Mouse (Mus musculus) heart, embryonic 11.5 days (tissue): ENCODE data around the gene A830031A19Rik. TPM values are rescaled to one million over a fixed set of nuclear protein-coding genes. Genes with fewer than 3 reads are reported as not detected.

Source experiments
- ATAC-seq: fragments of 200-750 bp; cut with Nextera tagmentation; replicated peaks from 2 replicates; pipeline ENCODE4 v1.8.0; 2017; ENCODE audit warnings: moderate library complexity; ENCODE audit not compliant: insufficient number of reproducible peaks, low FRiP score, low TSS enrichment
- H3K27ac ChIP-seq: fragments of 300-500 bp; sonication (generic); 2 replicates; pipeline ENCODE4 v1.5.1; 2014; ENCODE audit warnings: mild to moderate bottlenecking, low read depth, low read length
- H3K27me3 ChIP-seq: fragments of 300-500 bp; sonication (generic); 2 replicates; pipeline ENCODE4 v1.6.1; 2014; ENCODE audit warnings: mild to moderate bottlenecking, low read length, mixed read lengths; ENCODE audit not compliant: control insufficient read depth, insufficient read depth
- H3K36me3 ChIP-seq: fragments of 300-500 bp; sonication (generic); 2 replicates; pipeline ENCODE4 v1.6.1; 2014; ENCODE audit warnings: mild to moderate bottlenecking, low read length, moderate library complexity, mixed read lengths; ENCODE audit not compliant: control insufficient read depth, insufficient read depth
- H3K4me1 ChIP-seq: fragments of 300-500 bp; sonication (generic); 2 replicates; pipeline ENCODE4 v1.6.1; 2014; ENCODE audit warnings: low read length; ENCODE audit not compliant: control insufficient read depth, insufficient read depth
- H3K4me2 ChIP-seq: fragments of 300-500 bp; sonication (generic); 2 replicates; pipeline ENCODE4 v1.6.1; 2014; ENCODE audit warnings: mild to moderate bottlenecking, moderate library complexity
- H3K4me3 ChIP-seq: fragments of 300-500 bp; sonication (generic); 2 replicates; pipeline ENCODE4 v1.5.1; 2014; ENCODE audit warnings: low read depth, low read length
- H3K9ac ChIP-seq: fragments of 300-500 bp; sonication (generic); 2 replicates; pipeline ENCODE4 v1.6.1; 2014; ENCODE audit warnings: mild to moderate bottlenecking, low read depth, low read length, moderate library complexity
- H3K9me3 ChIP-seq: fragments of 300-500 bp; sonication (generic); replicated peaks from 2 replicates; pipeline ENCODE4 v1.6.1; 2016; ENCODE audit warnings: low read length; ENCODE audit not compliant: control insufficient read depth
- WGBS: fragments of 180-500 bp; shearing (Covaris S2); extraction: QIAGEN DNeasy Blood & Tissue Kit; methylation state at CpG from one replicate; pipeline ENCODE4 v1.1.7; 2014; ENCODE audit not compliant: insufficient replicate concordance; 5-methylcytosine and 5-hydroxymethylcytosine counted together
- polyA plus RNA-seq: library from polyadenylated mRNA; unstranded; fragments of >200 nt; fragmentation: Nextera tagmentation; extraction: Ambion mirVana; gene quantifications from 2 replicates; pipeline ENCODE4 v1.2.1, GENCODE M21; 2014

Gene A830031A19Rik
- polyA plus RNA-seq, result not detected in 2 replicates

- H3K4me3 ChIP-seq, result peak within 1 kb of the TSS; percentile 74
- H3K27ac ChIP-seq, result peak within 1 kb of the TSS; percentile 35; the same call in 1 of the 2 replicates
- peaks cover 11% of the 10 kb centered on the region; the same call in 1 of the 2 replicates for H3K4me1 ChIP-seq
- no peaks in the 10 kb centered on the region for H3K36me3 ChIP-seq
- peak within 1 kb of the TSS; percentile 100 for H3K4me2 ChIP-seq
- ATAC-seq, result no peak
- peak within 1 kb of the TSS; percentile 72 for H3K9ac ChIP-seq
- no peaks in the 10 kb centered on the region for H3K9me3 ChIP-seq
- peaks cover 23% of the 10 kb centered on the region for H3K27me3 ChIP-seq
- WGBS, result 0% methylated on average over 11 of the region's 11 CpGs
Observed at GRCm38 (mm10) chr11:24074634-24075104, at the start of gene A830031A19Rik. Gene A830031A19Rik (minus strand): TSS chr11:24075054.

DNA sequence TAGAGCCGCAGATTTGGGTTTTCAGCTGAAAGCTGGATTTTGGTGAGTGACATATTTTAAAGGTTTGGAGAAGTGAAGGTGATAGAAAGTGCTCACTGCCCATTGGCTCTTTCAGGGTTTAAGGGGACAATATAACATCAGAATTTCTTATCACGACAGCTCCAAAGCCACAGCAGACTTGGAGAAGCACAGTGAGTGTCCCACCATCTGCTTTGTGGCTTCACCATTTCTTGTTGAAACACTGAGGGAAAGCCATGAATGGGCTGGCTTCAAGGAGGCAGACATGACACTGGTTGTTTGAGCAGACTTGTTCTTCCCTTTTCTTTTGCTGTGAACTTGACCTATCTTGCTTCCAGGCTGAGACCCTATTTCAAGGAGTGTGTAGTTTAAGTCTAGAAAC is 49.1 kb upstream of the A830031A19Rik start:
- Histone ChIP-seq H3K9ac (no peak overlapping the region), H3K4me2 (no peak overlapping the region), H3K36me3 (no peaks in the 10 kb centered on the region), H3K27ac (no peak overlapping the region), H3K4me1 (no peaks in the 10 kb centered on the region; the same call in 1 of the 2 replicates), H3K4me3 (no peak overlapping the region), H3K9me3 (no peaks in the 10 kb centered on the region), H3K27me3 (no peaks in the 10 kb centered on the region)
- ATAC-seq, result no peak
- WGBS, result 80% methylated on average over 2 of the region's 2 CpGs

GRCm38 (mm10) chr11:24122899-24123298 is 48.0 kb upstream of the A830031A19Rik start:
- H3K9me3 ChIP-seq, result no peaks in the 10 kb centered on the region
- H3K4me2 ChIP-seq, result no peak overlapping the region
- no peak overlapping the region for H3K9ac ChIP-seq
- no peaks in the 10 kb centered on the region; the same call in 1 of the 2 replicates for H3K4me1 ChIP-seq
- no peak for ATAC-seq
- no peaks in the 10 kb centered on the region for H3K36me3 ChIP-seq
- H3K27ac ChIP-seq, result no peak overlapping the region
- whole genome bisulfite sequencing, result 88% methylated on average over 7 of the region's 7 CpGs
- H3K27me3 ChIP-seq, result no peaks in the 10 kb centered on the region
- no peak overlapping the region for H3K4me3 ChIP-seq

DNA sequence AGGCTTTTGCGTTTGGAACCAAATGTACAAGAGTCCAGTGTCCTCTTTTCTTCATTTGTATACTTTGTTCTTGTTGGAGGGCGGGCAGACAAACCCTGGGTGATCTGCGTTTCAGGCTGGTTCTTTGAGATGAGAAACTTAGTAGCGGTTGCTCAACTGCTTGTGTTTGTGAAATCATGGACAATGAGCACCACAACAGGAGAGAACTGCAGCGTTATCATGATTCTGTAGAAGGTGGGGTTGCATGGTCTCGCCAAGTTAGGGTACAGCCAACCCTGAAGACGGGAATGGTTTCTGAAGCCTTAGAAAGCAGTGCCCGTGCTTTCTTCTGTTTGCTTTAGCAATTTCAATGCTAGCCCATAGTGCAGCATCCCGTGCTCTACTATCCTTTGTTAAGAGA is 46.3 kb upstream of the A830031A19Rik start:
- Histone ChIP-seq H3K9me3 (no peaks in the 10 kb centered on the region), H3K27ac (no peak overlapping the region), H3K4me1 (no peaks in the 10 kb centered on the region; the same call in 1 of the 2 replicates), H3K9ac (no peak overlapping the region), H3K27me3 (no peaks in the 10 kb centered on the region), H3K4me2 (no peak overlapping the region), H3K36me3 (no peaks in the 10 kb centered on the region), H3K4me3 (no peak overlapping the region)
- 87% methylated on average over 9 of the region's 9 CpGs for WGBS
- ATAC-seq, result no peak

DNA sequence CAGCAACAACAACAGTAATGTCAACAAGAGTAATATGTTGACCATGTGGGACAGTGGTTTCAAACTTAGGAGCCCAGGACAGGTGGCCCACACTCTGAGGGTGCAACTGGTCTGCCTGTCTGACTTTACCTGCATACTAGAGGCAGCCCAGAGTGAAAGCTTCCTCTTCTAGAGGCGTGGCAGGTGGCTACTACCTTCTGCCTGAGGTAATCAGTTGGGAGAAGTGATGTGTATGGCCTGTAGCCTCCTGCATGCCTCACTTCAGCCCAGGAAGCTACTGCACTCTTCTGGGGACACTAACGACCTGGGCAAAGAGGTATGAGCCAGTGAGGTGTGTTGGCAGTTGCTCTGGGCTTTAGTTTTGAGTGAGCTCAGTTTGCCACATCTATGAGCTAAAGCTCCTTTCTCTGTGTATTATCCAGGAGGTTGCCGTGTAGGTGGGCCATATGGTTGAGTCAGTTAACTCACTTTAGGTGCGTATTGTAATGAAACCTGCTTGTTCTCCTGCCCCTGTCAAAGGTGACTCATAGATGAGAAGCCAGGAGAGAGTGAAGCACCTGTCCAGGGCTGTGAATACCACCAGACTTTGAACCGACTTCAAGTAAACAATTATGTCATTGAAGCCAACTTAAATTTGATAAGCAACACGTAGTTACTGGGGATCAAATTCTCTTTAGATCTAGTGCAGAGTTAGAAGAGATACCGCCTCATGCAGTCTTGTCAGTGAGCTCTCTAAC is 41.9 kb upstream of the A830031A19Rik start:
- Histone ChIP-seq H3K36me3 (no peaks in the 10 kb centered on the region), H3K4me1 (peaks cover 22% of the 10 kb centered on the region), H3K4me2 (no peak overlapping the region), H3K27ac (no peak overlapping the region), H3K27me3 (no peaks in the 10 kb centered on the region), H3K9ac (no peak overlapping the region), H3K9me3 (no peaks in the 10 kb centered on the region), H3K4me3 (no peak overlapping the region)
- no peak for ATAC-seq
- WGBS, result 71% methylated on average over 7 of the region's 7 CpGs

DNA sequence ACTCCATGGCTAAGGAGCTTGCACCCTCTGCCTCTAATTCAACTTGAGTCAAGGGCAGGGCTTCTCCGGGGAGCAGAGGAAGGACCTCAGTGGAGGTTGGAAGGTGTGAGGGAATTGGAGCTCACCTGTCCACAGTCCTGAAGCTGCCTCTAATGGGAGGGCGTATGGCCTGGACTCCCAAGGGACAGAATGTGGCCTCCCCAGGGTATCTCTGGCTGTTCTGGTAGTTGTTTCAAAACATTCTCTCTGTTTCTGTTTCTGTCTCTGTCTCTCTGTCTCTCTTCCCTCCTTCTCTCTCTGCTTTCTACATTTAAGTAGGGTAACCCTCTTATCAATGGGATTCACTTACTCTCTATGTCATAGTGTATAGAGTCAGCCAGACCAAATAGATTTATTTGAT is 41.2 kb upstream of the A830031A19Rik start:
- Histone ChIP-seq H3K9me3 (no peaks in the 10 kb centered on the region), H3K4me1 (peaks cover 22% of the 10 kb centered on the region), H3K4me2 (no peak overlapping the region), H3K36me3 (no peaks in the 10 kb centered on the region), H3K4me3 (no peak overlapping the region), H3K27ac (no peak overlapping the region), H3K9ac (no peak overlapping the region), H3K27me3 (no peaks in the 10 kb centered on the region)
- no peak for ATAC-seq
- 88% methylated on average over 2 of the region's 2 CpGs for WGBS

DNA sequence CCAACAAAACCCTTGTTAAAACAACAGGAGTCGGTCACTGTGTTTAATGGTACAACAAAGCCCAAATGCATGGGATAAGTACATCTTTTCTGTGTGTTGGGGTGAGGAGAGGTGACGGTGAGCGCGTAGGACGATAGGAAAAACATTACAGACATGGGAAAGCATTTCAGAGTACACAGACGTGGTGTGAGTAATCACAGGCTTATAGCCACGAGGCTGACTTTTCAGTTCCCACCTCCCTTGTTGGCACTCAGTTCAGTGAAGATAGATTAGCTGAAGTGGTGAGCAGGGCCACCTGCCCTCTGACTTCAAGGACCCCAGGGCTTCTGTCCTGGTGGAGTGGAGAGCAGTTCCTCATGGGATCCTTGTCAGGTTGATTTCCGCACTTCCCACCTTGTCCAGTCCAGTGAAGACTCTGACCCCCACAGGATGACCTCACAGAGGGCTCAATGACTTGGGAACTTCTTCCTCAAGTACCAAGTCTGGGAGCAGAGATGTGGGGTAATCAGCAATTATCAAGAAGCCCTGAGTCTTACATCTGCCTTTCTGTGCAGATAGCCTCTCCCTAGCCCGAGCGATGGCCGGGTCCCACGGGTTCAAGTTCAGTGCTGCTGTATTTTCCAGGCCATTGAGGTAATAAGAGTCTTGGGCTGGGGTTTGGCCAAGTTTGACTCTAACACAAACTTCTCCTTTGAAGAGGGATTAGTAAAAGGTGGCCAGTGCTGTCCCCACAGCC is 40.3 kb upstream of the A830031A19Rik start:
- no peak overlapping the region; the same call in 1 of the 2 replicates for H3K4me2 ChIP-seq
- peaks cover 27% of the 10 kb centered on the region for H3K4me1 ChIP-seq
- 48% methylated on average over 12 of the region's 12 CpGs for WGBS
- no peak for ATAC-seq
- no peak overlapping the region for H3K9ac ChIP-seq
- H3K27me3 ChIP-seq, result no peaks in the 10 kb centered on the region
- no peaks in the 10 kb centered on the region for H3K9me3 ChIP-seq
- no peak overlapping the region for H3K4me3 ChIP-seq
- H3K27ac ChIP-seq, result peak overlapping the region; percentile 62; the same call in 1 of the 2 replicates
- H3K36me3 ChIP-seq, result no peaks in the 10 kb centered on the region

DNA sequence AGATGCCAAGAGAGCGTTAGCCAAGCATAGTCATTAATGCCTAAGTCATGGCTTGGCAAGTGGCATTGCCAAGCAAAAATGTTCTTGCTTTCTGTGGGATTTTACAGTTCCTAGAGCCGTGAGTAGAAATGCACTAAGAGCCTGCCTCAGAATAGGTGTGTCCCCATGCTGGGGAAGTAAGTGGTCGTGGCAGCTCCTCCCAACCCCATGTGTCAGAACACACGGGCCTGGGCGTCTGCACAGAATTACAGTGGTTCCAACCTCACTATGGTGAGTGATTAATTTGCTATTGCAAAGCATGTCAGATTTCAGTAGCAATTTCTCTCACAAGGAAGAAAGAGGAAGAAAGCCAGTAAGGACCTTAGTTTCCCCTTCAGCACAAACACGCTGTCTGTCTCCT is 36.9 kb upstream of the A830031A19Rik start:
- Histone ChIP-seq H3K27ac (no peak overlapping the region), H3K36me3 (no peaks in the 10 kb centered on the region), H3K27me3 (no peaks in the 10 kb centered on the region), H3K9me3 (no peaks in the 10 kb centered on the region), H3K9ac (no peak overlapping the region), H3K4me1 (peaks cover 42% of the 10 kb centered on the region), H3K4me2 (no peak overlapping the region), H3K4me3 (no peak overlapping the region)
- 65% methylated on average over 6 of the region's 6 CpGs for WGBS
- ATAC-seq, result no peak
